Mouse (Mus musculus): ENCODE data around the gene Sec61b.
A peak's percentile ranks its signal among the peaks of the same experiment; 100 is the strongest.

The Sec61b gene

GRCm38 (mm10) chr4:47473968-47474729 lies at the start of gene Sec61b, which contains the start of gene Alg2:
Sec61b (plus strand) TSS chr4:47474658.
Alg2 (minus strand) TSS chr4:47474333.
- DNase-seq (ENCODE audit: low read depth, low spot score), result peak; percentile 99

GRCm38 (mm10) chr4:47425247-47425830 lies 49.1 kb upstream of the Sec61b start:
- DNase-seq (ENCODE audit: low read depth, low spot score), result peak; percentile 13

GRCm38 (mm10) chr4:47427606-47428005 lies 46.9 kb upstream of the Sec61b start:
- DNase-seq (ENCODE audit: low read depth, low spot score), result no peak

GRCm38 (mm10) chr4:47430557-47430956 lies 43.9 kb upstream of the Sec61b start:
- no peak for DNase-seq (ENCODE audit: low read depth, low spot score)

GRCm38 (mm10) chr4:47431081-47431480 lies 43.4 kb upstream of the Sec61b start:
- no peak for DNase-seq (ENCODE audit: low read depth, low spot score)

- no peak for DNase-seq (ENCODE audit: low read depth, low spot score)
Measured at GRCm38 (mm10) chr4:47432766-47433165, 41.7 kb upstream of the Sec61b start.

- DNase-seq (ENCODE audit: low read depth, low spot score), result no peak
Measured at GRCm38 (mm10) chr4:47435131-47435530, 39.3 kb upstream of the Sec61b start.

GRCm38 (mm10) chr4:47435566-47436360 lies 38.7 kb upstream of the Sec61b start:
- no peak for DNase-seq (ENCODE audit: low read depth, low spot score)

GRCm38 (mm10) chr4:47437365-47438340 lies 36.8 kb upstream of the Sec61b start:
- peak; percentile 88 for DNase-seq (ENCODE audit: low read depth, low spot score)

GRCm38 (mm10) chr4:47438956-47439355 lies 35.5 kb upstream of the Sec61b start:
- DNase-seq (ENCODE audit: low read depth, low spot score), result no peak

GRCm38 (mm10) chr4:47440951-47441350 lies 33.5 kb upstream of the Sec61b start:
- no peak for DNase-seq (ENCODE audit: low read depth, low spot score)

- DNase-seq (ENCODE audit: low read depth, low spot score), result no peak
Measured at GRCm38 (mm10) chr4:47448526-47448925, 25.9 kb upstream of the Sec61b start.

GRCm38 (mm10) chr4:47449116-47449515 lies 25.3 kb upstream of the Sec61b start:
- no peak for DNase-seq (ENCODE audit: low read depth, low spot score)

- DNase-seq (ENCODE audit: low read depth, low spot score), result no peak
Measured at GRCm38 (mm10) chr4:47449586-47450522, 24.6 kb upstream of the Sec61b start.

- no peak for DNase-seq (ENCODE audit: low read depth, low spot score)
Measured at GRCm38 (mm10) chr4:47467196-47467595, 7.3 kb upstream of the Sec61b start.

GRCm38 (mm10) chr4:47473586-47473967 lies 881 bp upstream of the Sec61b start:
- DNase-seq (ENCODE audit: low read depth, low spot score), result no peak

- peak; percentile 6 for DNase-seq (ENCODE audit: low read depth, low spot score)
Measured at GRCm38 (mm10) chr4:47474730-47475643, 529 bp downstream of the Sec61b start.

- DNase-seq (ENCODE audit: low read depth, low spot score), result no peak
Measured at GRCm38 (mm10) chr4:47477539-47477938, 3.1 kb downstream of the Sec61b start.

GRCm38 (mm10) chr4:47480095-47480494 lies 5.6 kb downstream of the Sec61b start:
- no peak for DNase-seq (ENCODE audit: low read depth, low spot score)
